Mouse (Mus musculus) activated CD4-positive, CD25-positive, alpha-beta regulatory T cell, adult 4 months (primary cell): ENCODE measurements at regions not wholly inside any gene's neighbourhood (a gene's known extent, or its start where the extent isn't known, plus 50 kb on each side); places are given as distances from the start of the nearest gene placed in this dataset.

Experiments
- ATAC-seq: one replicate; pipeline ENCODE4 v1.8.0; 2017

DNA sequence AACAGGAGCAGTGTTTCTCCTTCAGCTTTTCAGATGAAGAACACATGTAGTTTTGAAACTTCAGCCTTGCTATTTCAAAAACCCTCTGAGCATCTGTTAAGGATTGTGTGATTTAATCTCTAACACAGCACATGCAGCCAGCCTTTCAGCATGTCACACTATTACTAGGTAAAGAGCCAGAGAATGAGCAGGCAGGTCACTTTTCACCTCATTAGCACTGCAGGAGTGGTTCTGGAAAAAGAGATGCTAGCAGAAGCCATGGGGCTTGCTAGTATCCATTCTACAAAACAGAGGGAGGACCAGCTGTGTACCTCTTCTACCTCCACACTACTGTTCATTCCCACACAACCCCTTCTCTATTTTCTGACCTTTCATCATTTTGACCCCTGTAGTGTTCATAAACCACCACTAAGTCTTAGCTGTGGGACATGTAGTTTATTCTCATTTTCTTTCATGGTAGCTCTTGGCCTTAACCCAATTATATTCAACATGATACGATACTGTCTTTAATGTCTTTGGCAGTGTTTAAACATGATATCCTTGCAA is 535.1 kb upstream of the Alcam start:
- ATAC-seq, result no peak

DNA sequence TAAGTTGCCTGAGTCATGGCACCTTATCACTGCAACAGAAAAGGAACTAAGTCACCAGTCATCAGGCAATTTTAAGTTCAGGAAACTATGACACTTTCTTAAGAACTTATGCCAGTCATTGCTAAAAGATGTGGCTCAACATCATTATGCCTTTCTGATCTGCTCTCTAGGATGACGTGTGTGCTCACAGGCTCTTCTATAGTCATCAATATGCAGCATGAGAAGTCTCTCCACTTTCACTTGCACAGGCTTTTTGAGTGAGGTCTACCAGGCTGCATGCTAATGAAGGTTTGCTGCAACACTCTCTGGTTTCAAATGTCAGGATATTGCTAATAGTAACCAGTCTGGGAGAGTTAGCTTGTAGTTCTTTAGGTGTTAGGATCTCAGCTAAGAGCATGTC is 530.5 kb upstream of the Alcam start:
- no peak for ATAC-seq

DNA sequence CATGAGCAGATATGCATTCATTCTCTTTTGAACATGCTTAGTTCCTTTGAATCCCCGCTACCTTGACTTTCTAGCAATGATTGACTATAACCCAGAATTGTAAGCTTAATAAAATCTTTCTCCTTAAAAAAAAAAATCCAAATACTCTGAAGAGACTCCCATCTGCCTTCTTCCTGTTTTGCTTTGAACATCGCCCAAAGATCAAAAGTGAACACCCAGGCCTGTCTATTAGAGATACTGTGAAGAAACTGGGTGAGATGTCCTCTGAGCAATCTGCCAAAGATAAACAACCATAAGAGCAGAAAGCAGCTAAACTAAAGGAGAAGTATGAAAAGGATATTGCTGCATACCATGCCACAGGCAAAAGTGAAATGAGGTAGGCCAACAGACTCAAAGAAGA is 527.1 kb upstream of the Alcam start:
- ATAC-seq, result no peak

DNA sequence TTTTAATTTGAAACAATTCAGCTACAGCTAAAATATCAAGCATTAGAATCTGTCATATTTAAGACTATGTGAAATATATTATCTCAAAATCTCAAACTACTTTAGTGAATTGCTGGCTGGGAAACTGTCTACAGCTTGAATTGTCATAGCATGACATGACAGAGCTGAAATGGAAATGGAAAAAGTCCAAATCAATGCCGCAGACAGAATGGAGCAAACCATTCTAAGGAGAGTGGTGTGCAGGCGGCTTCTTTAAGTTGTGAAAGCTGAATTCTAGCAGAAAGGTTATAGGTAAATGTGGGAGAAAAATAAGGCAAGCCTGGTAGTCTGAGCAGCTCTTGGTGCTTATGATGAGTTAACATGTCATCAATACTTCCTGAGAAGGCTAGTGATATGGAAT is 518.9 kb upstream of the Alcam start:
- no peak for ATAC-seq

DNA sequence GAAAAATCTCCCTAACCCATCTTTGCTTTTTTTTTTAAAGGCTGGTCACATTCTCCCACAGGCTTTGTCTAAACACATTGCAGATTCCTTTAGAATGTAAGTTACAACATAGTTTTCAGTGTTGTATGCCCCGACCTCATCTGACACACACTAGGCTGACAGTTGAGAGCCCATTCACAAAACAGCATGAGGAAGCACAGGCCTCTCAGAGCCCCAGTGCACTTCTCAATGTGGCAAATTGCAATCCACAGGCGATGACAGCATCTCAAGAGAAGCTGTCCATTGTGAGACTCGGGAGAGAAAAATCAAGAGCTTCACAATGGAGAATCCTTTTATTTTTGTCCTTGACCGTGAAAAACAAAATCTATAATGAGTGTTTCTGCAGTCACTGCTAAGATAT is 493.8 kb upstream of the Alcam start:
- no peak for ATAC-seq

DNA sequence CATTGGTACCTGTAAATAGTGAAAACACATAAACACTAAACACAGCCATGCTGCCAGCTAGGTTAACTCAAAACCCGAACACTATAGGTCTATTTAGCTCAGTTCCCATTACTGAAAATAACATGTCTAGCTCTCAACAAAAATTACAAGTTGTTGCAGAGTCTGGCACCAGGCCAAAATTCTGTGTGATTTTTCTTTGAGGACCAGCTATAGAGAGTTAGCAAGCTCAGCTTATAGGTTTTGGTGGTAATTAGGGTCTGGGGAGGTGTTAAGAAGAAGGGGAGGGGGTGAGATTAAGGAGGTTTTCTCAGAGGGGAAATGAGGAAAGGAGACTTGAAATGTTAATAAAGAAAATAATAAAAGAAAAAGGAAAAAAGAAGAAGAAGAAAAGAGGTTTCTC is 480.9 kb upstream of the Alcam start:
- no peak for ATAC-seq

DNA sequence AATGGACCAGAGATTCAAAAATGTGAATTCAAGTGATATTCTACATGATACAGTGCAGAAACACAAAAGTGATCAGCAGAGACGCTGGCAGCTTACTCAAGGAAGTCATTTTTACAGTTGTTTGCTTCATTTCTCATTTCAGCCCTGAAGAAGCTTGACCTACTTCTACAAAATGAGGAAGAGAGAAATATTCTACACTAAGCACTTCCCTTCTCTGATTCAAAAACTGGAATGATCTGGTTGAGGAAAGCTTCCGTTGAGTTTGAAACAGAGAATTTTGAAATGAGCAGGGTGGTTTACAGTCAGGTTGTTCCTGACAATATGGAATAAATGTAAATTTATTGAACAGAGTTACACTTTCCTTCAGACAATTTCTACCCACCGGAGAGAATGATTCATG is 478.1 kb upstream of the Alcam start:
- ATAC-seq, result no peak

DNA sequence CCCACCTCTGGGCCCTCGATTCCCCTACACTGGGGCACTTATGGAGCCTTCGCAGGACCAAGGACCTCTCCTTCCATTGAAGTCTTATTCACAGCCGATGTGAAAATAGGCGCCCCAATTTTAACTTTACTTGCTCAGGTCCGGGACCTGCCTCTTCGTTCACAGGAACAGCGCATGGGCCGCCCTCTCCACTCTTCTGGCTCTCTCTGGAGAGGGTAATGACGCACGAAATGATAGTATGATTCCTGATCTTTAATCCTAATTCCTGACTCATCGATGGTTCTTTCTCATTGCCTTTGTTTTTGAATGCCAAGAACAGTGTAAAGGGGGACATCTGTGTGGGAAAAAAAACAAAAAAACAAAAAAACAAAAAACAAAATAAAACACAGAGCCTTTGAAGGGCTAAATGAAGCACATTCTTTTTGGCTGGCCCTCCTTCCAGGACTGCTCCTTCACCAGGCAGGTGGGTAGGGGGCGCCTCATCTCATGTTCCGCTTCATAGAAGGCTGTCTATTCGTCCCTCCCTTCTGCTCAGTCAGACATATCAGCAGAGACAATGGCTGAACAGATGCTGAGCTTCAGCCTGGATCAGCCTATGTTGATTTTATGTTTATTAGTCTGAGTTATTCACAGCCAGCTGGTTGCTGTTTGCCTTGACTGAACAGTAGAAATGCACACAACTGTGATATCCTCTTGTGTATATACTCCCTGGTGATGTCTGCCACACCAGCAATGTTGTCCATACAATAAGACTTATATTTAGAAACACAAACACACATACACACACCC is 438.8 kb upstream of the Alcam start:
- ATAC-seq, result no peak

DNA sequence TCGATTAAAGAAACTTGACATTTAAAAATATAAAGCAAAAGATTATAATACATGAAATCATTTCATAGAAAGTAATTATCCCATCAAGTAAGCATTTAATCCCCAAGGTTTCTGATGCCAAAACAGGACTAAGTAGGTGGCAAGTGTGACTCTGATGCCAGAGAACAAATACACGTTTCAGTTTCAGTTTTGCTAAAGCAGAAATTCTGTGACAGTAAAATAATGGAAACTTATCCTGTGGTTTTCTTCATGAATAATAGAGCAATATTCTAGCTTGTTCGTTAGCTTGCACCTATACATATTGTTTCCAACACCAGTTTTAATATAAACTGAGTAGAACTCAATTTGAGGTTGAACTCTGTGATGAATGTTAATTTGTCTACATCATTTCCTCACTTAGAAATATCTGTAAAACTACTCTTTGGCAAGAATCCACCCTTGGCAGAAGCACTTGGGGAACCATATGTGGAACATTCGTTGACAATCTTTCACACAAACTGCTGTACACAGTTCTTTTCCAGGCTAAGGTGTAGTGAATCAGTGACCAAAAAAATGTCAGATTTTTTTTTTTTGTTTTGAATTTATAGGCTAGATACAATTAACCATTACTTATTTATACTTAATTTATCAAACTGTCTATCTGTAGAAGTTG is 425.7 kb upstream of the Alcam start:
- peak; percentile 49 for ATAC-seq

DNA sequence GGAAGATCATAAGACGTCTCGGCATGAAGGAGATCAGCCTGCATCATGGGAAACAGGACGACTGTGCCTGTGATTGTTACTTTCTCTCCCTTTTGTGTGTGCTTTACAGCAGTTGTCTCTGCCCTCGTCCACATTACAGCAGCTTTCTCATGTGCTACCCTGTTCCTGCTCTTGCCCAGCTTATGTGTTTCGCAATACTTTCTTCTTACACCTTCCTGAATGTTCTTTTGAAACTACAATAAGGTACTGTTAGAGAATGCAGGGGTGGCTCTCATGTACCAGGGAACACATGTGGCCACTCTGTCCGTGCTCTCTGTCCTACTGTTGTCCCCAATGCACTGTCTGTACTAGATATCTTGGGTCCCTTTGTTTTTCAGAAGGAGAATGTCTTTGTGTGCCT is 414.0 kb upstream of the Alcam start:
- ATAC-seq, result no peak

DNA sequence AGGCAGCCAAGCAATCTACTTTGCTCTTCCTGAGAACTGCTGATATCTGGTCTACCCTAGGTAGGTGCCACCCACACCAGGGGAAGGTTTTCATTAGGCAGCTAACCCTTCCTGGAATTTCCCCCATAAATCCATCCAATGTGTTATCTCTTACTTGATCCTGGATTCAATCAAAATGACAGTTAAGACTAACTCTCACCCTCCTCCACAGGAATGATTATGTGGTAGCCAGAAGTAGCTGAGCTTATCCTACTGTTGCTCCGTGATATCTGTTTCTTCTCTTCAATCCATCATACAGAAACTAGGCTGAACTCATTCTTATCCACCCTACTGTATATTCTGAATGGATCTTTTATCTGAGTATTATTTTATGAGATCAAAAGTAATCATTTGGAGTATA is 409.7 kb upstream of the Alcam start:
- ATAC-seq, result no peak

DNA sequence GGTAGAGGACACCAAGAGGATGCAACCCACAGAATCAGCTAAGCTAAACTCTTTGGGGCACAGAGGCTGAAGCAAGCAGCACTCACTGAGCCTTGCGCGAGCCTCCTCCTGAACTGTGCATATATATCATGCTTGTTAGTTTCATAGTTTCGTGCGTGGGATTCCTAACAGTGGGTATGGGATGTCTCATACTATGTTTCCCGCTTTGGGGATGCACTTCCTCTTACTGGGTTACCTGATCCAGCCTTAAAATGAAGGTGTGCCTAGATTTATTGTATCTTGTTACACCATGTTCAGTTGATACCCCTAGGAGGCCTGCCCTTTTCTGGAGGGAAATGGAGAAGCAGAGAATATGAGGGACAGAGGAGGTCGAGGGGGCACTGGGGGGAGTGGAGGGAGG is 407.4 kb upstream of the Alcam start:
- no peak for ATAC-seq

DNA sequence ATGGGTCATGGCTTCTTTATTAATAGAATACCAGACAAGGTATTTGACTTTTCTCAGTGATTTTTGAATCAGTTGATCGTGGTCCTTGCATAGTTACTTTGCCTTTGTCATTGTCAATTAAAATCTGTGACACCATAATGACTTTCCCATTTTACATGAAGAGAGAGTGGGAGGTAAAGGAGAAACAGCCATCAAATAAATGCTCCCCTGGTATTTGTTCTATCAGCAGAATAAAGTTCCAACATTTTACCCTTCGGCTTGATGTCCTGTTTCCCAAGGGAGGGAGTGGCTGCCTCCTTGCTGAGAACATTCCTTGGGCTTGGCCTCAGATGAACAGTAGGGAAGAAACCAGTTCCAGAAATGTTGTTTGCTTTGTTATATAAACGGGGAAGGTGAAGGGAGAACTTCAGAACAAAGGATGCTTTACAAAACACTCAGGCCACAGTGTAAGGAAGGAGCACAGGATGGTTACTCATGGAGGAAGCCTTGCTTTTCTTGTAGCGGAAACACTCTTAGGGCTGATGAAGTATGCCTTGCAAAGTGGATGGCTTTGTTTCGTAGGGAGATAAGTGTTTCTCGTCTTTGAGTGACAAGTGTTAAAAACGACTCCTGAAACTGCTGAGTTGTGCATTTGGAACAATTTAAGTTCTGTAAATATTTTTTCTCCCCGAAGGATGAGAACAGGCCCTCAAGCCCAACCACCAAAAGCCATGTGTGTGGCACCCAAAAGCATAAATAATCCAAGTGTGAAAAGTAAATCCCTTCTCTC is 404.8 kb upstream of the Alcam start:
- no peak for ATAC-seq

DNA sequence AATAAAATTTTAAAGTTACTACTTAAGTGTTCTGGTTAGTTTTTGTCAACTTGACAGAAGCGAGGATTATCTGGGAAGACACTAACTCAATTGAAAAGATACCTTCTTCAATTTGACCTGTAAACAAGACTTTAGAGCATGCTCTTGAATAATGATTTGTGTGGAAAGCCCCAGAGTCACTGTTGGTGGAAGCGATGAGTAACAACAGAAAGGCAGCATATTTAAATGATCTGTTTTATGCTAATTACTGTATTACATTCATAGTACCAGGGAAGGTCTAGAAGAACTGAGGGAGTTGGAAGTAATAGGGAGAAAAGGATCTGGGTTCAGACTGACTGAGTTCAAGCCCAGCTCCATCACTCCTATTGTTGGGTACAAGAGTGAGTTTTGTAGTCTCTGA is 397.3 kb upstream of the Alcam start:
- ATAC-seq, result no peak

DNA sequence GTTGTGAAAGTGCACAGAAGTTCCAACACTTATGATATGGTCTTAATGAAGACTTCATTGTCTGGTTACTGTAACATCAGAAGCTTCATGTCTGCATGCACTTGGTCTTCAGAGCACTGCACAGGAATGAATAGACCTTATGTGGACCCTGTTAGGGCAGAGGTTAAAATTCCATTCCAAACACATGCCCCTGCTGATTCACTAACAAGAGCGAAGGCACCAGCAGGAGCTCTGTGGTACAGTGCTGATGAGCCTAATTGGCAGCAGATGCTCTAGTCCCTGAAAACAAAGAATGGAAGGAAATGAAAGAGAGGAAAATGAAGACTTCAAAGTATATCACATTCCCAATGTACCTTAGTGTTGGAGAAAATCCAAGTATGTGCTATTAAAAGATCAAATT is 365.1 kb upstream of the Alcam start:
- ATAC-seq, result no peak

DNA sequence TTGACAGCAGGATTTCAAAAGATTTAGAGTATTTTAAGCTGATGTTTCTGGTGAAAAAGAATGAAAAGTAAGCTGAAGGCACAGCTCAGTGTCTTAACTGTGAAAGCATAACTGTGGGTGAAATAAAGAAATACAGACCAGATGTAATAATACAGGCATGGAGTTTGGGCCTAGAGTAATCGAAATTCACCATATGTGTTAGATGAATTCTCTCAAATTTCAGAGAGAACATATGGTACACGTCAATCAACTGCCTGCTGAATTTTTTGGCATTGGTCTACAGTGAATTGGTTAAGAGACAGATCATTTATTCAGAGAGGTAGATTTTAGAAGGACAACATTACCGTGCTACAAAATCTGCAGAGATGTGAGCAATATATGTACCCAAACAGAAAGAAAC is 357.3 kb upstream of the Alcam start:
- no peak for ATAC-seq

DNA sequence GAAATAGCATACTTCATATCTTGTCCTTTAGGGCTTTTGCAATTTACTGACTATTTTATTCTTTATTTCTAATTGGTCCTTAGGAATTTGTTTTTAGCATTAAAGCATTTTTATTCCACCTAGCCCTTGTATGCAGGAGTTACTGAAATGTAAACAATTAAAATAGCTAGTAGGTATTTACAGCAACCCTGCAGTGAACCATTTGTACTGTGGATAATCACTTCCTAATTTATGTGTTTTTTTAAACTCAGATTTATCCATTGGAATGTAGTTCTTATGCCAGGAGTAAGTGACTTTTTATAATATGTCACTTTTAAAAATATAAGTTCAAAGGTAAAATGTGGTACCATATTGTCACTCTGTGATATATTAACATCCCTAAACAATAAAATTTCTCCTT is 350.5 kb upstream of the Alcam start:
- ATAC-seq, result no peak

DNA sequence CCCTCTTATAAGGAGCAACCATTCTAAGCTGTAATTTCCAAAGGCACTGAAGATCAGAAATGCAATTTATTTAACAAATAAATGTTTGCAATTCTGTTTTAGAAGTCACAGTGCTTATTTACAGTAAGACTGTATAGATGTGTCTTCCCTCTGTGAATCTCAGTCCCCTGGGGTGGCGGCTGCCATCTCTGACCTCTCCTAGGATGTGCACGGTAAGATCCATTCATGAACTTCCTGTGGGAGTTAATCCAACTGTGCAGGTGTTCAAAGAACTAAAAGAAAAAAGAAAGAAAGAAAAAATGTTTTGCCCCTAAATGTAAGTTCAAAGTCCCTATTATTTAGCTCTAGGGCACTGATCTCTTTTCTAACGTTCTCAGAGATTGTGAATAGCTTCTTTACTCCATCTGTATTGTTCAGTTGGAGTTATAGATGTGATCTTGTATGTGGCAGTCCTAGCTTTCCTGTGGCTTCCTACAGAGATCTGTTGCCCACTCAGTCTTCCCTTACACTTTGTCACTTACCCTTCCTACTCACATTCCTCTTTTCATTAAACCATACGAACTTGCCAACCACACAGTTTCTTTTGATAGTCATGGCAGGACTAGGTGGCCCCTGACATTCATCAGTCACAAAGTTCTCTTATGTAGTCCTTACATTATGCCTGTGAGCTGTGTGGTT is 346.0 kb upstream of the Alcam start:
- no peak for ATAC-seq

DNA sequence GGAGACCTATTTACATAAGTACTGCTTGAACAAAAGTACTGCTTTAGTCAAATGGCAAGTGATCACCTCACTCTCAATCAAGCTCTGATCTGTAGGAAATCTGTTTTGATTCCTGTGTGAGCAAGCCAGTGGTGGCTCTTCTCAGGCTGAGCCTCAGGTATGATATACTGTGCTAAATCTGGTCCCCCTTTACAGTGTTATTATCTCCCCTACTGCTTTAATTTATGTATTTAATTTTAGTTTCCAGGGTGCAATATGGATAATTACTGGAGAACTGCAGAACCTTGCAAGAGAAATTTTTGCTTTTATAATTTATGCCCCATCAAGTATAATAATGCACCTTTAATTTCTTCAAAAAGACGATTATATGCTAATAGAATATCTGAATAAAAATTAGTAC is 341.3 kb upstream of the Alcam start:
- no peak for ATAC-seq

DNA sequence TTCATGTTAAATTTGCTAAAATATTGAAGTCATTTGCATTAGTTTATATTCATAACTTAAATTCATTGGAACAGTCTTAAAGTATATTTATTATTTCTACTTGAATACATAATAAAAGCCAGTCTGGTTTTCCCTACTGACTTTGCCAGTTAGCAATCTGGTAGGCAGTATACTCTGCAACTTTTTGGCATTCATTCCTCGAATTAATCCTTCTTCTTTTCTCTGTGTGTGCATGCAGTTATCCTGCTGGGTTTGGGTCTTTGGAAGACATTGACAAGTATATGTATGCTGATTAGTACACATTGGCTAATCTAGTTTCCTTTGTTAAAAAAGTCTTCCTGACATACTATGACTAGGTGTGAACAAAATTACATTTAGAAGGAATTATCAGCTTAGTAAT is 336.1 kb upstream of the Alcam start:
- ATAC-seq, result no peak

DNA sequence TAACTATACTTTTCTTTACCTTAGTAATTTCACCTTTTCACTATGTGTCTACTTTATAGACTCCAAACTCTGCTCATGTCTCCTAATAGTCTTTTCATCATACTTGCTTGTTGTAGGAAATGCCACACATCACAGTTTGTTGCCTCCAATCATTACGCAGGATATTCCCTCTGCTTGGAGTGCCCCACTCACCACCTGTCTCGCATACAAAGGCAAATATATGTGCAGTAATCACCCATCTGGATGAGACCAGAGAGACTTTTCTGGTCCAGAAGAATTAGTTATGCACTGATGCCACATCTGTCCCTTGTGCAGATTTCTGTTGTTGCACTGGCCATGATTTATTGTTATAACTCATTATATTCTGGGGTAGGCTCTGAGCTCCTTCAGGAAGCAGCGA is 293.9 kb upstream of the Alcam start:
- no peak for ATAC-seq

DNA sequence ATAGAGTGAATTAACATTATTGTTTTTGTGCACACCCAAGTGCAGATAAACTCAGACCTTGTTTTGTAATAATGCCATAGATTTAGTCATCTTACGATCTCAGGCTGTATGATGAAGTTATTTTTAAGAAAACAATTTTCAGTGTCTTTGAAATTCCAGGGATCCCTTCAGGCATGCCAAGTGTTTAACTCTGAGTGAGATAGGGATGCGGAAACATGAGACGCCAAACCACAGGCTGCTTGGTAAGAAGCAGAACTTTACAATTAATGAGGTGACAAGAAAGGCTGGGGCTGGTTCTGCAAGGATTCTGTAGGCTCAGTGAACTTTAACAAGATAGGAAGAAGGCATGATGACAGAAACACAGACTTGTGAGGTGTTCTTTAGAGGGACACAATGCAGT is 292.3 kb upstream of the Alcam start:
- ATAC-seq, result no peak

DNA sequence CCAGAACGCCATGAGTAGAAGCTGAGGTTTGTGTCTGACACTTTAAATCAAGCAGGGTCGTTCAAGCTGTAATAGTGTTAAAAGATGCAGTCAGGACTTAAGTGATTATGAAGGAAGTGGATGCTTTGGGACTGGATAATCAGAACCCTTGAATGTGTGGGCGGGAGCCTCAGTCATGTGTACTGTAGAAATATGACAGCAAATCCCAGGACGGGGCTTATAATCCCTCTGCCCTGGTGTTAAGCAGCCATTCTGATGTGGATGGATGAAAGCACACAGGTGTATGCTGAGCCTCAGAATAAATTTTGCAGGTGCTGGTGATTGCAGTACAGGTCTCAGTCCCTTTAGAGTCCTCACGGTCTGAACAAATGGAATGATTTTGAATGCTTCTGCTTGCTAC is 290.8 kb upstream of the Alcam start:
- ATAC-seq, result no peak
